ENCODE assay signal across 8 mouse cellular contexts in genomic region chr7:84085049-84085945, GRCm38 (mm10). TPM values are rescaled to one million over a fixed set of nuclear protein-coding genes. Genes with fewer than 3 reads are reported as not detected.
A peak's percentile ranks its signal among the peaks of the same experiment; 100 is the strongest.
DNase-seq lines count a peak whose midpoint lies in the region; ATAC-seq and TF ChIP-seq lines count a peak whose summit lies in the region.

No protein-coding gene starts in this region.

- peak overlapping the region; percentile 85 for H3K4me2 ChIP-seq in embryonic facial prominence, embryonic 12.5 days (replicated peaks)

- no peak overlapping the region for H3K9ac ChIP-seq in embryonic facial prominence, embryonic 12.5 days

- H3K27ac ChIP-seq in embryonic facial prominence, embryonic 12.5 days: no peak overlapping the region
- no peak overlapping the region for H3K27ac ChIP-seq in midbrain, embryonic 10.5 days (replicated peaks)

- no peaks in the 10 kb centered on the region for H3K36me3 ChIP-seq in E14TG2a.4 (ENCODE audit: insufficient read depth, low read length)
- H3K36me3 ChIP-seq in embryonic facial prominence, embryonic 12.5 days: no peaks in the 10 kb centered on the region
- no peaks in the 10 kb centered on the region for H3K36me3 ChIP-seq in midbrain, embryonic 10.5 days

- 4% methylated on average over 39 of the region's 39 CpGs for WGBS in embryonic facial prominence, embryonic 12.5 days
- 4% methylated on average over 39 of the region's 39 CpGs for WGBS in midbrain, embryonic 10.5 days

- no peaks in the 10 kb centered on the region for H3K9me3 ChIP-seq in E14TG2a.4 (ENCODE audit: low read length)
- H3K9me3 ChIP-seq in embryonic facial prominence, embryonic 12.5 days: no peaks in the 10 kb centered on the region
- no peaks in the 10 kb centered on the region for H3K9me3 ChIP-seq in midbrain, embryonic 10.5 days (replicated peaks)

- peaks cover 11% of the 10 kb centered on the region for H3K4me1 ChIP-seq in E14TG2a.4 (replicated peaks; ENCODE audit: low read depth, low read length)
- H3K4me1 ChIP-seq in embryonic facial prominence, embryonic 12.5 days: peaks cover 15% of the 10 kb centered on the region
- peaks cover 19% of the 10 kb centered on the region for H3K4me1 ChIP-seq in midbrain, embryonic 10.5 days

- intact Hi-C loops in heart, postnatal 14 days (cut with DNase I): no loop called here

- peaks cover 40% of the 10 kb centered on the region for H3K27me3 ChIP-seq in E14TG2a.4 (ENCODE audit: insufficient read depth, low read length)
- peaks cover 36% of the 10 kb centered on the region for H3K27me3 ChIP-seq in embryonic facial prominence, embryonic 12.5 days
- H3K27me3 ChIP-seq in midbrain, embryonic 10.5 days (ENCODE audit: low read depth, poor library complexity, severe bottlenecking): peaks cover 47% of the 10 kb centered on the region

- TF ChIP-seq CTCF in E14TG2a.4 (conservative IDR thresholded peaks at IDR 0.05; ENCODE audit: low read length): no peak

- DNase-seq in adrenal gland, postnatal 14 days: peak; percentile 88
- peak; percentile 71 to 79 for DNase-seq in heart, postnatal 14 days
- DNase-seq in kidney, postnatal 36 days: peak; percentile 68 to 87
- DNase-seq in midbrain, embryonic 10.5 days (ENCODE audit: low spot score): peak; percentile 71
- DNase-seq in spleen, postnatal 14 days (ENCODE audit: low spot score in 2 of 2): peak; percentile 9 to 21

- ATAC-seq in embryonic facial prominence, embryonic 12.5 days (ENCODE audit: insufficient number of reproducible peaks, insufficient read depth, low FRiP score, low TSS enrichment): peak; percentile 49; the same call in 1 of the 2 replicates
- ATAC-seq in monocyte, adult 5-6 weeks (replicated peaks; ENCODE audit: insufficient number of reproducible peaks, low FRiP score, low TSS enrichment, poor library complexity, severe bottlenecking): no peak

- H3K4me3 ChIP-seq in E14TG2a.4 (replicated peaks; ENCODE audit: low read length): peak overlapping the region; percentile 76
- peak overlapping the region; percentile 43 for H3K4me3 ChIP-seq in embryonic facial prominence, embryonic 12.5 days
- peak overlapping the region; percentile 61 for H3K4me3 ChIP-seq in midbrain, embryonic 10.5 days

RNA-seq across cellular contexts. Expression of gene Cemip, which starts 1.0 kb away (rescaled TPM):
- total RNA-seq in adrenal gland, postnatal 14 days (2021): 2.3 and 2.5 TPM in 2 replicates
- polyA plus RNA-seq in embryonic facial prominence, embryonic 12.5 days (2016; fragmentation: Nextera tagmentation; extraction: Ambion mirVana): 1.0 and 1.3 TPM in 2 replicates
- total RNA-seq in heart, postnatal 14 days (2021): under 1 TPM; 0.41 to 0.68 TPM
- polyA plus RNA-seq in midbrain, embryonic 10.5 days (2016; fragmentation: Nextera tagmentation; extraction: Ambion mirVana): 0.12 and 0.68 TPM in 2 replicates
- not detected in 3 replicates for total RNA-seq in monocyte, adult 5-6 weeks (2017)

Comparison
In these comparisons a context has a peak if more than half of its experiments do, and no peak if none do; other contexts are left out.
1. DNase-seq: peak in every context shown above with its lines; median percentile 88 in adrenal gland, postnatal 14 days; 78 in kidney, postnatal 36 days; 75 in heart, postnatal 14 days; 71 in midbrain, embryonic 10.5 days; 15 in spleen, postnatal 14 days.